Mouse (Mus musculus) forebrain, embryonic 14.5 days (tissue): ENCODE results near the gene Elp4. TPM values are rescaled to one million over a fixed set of nuclear protein-coding genes. Genes with fewer than 3 reads are reported as not detected.
A peak's percentile ranks its signal among the peaks of the same experiment; 100 is the strongest.

ENCODE experiments used
- ATAC-seq: fragments of 200-750 bp; cut with Nextera tagmentation; 2 replicates; pipeline ENCODE4 v1.8.0; 2017; ENCODE audit warnings: mild to moderate bottlenecking, moderate library complexity
- DNase-seq: peaks from one replicate; pipeline ENCODE4 v3.0.0-alpha.2; 2015; ENCODE audit warnings: low spot score
- H3K27ac ChIP-seq: fragments of 300-500 bp; sonication (generic); 2 replicates; pipeline ENCODE4 v1.5.1; 2014; ENCODE audit warnings: low read depth, mild to moderate bottlenecking, control low read depth, low read length, moderate library complexity
- H3K27me3 ChIP-seq: fragments of 300-500 bp; sonication (generic); replicated peaks from 2 replicates; pipeline ENCODE4 v1.6.1; 2014; ENCODE audit warnings: low read length, control low read depth, mixed read lengths; ENCODE audit not compliant: control insufficient read depth, insufficient read depth
- H3K36me3 ChIP-seq: fragments of 300-500 bp; sonication (generic); 2 replicates; pipeline ENCODE4 v1.6.1; 2014; ENCODE audit warnings: low read length, control low read depth; ENCODE audit not compliant: control insufficient read depth, insufficient read depth
- H3K4me1 ChIP-seq: fragments of 300-500 bp; sonication (generic); 2 replicates; pipeline ENCODE4 v1.6.1; 2014; ENCODE audit warnings: antibody characterized with exemption, low read length, control low read depth; ENCODE audit not compliant: control insufficient read depth, insufficient read depth
- H3K4me2 ChIP-seq: fragments of 300-500 bp; sonication (generic); 2 replicates; pipeline ENCODE4 v1.6.1; 2014; ENCODE audit warnings: mild to moderate bottlenecking, control low read depth, low read length
- H3K4me3 ChIP-seq: fragments of 300-500 bp; sonication (generic); 2 replicates; pipeline ENCODE4 v1.5.1; 2014; ENCODE audit warnings: low read depth, low read length, control low read depth
- H3K9ac ChIP-seq: fragments of 300-500 bp; sonication (generic); 2 replicates; pipeline ENCODE4 v1.6.1; 2014; ENCODE audit warnings: mild to moderate bottlenecking, low read length, control low read depth, moderate library complexity
- H3K9me3 ChIP-seq: fragments of 300-500 bp; sonication (generic); replicated peaks from 2 replicates; pipeline ENCODE4 v1.6.1; 2016; ENCODE audit warnings: low read length, control low read depth, mixed read lengths; ENCODE audit not compliant: control insufficient read depth
- WGBS: fragments of 180-500 bp; shearing (Covaris S2); extraction: QIAGEN DNeasy Blood & Tissue Kit; methylation state at CpG from one replicate; pipeline ENCODE4 v1.1.7; 2014; 5-methylcytosine and 5-hydroxymethylcytosine counted together
- polyA plus RNA-seq: library from polyadenylated mRNA; unstranded; fragments of >200 nt; fragmentation: Nextera tagmentation; extraction: Ambion mirVana; gene quantifications from 2 replicates; pipeline ENCODE4 v1.2.1, GENCODE M21; 2014

Elp4 gene
- polyA plus RNA-seq, 1 experiment from 2014 or later = 45.5 TPM

DNA sequence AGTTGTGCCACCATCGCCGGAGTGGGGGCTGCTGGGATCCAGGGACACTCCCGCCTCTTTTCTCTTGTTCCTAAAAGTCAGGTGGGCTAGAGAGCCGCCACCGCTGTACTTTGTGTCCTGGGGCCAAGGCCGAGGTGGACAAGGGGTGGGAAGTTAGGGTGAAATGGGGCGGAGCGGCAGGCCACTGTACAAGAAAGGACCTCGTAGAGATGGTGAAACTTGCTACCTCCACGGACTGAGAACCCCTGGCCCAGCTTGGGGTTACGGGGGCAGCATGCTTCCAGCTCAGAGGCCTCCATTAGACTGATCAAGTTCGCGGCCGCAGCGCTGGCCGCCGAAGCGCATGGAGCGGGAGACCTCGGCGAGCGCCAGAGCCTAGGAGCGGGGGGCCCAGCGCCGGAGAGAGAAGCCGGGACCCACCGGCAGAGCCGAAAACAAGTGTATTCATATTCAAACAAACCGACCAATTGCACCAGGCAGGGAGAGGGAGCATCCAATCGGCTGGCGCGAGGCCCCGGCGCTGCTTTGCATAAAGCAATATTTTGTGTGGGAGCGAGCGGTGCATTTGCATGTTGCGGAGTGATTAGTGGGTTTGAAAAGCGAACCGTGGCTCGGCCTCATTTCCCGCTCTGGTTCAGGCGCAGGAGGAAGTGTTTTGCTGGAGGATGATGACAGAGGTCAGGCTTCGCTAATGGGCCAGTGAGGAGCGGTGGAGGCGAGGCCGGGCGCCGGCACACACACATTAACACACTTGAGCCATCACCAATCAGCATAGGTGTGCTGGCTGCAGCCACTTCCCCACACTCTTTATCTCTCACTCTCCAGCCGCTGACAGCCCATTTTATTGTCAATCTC lies 229.3 kb downstream of the Elp4 start:
- Histone ChIP-seq H3K4me1 (peaks cover 21% of the 10 kb centered on the region), H3K27me3 (peaks cover 29% of the 10 kb centered on the region), H3K9me3 (no peaks in the 10 kb centered on the region), H3K4me2 (peak overlapping the region; percentile 66), H3K27ac (peak overlapping the region; percentile 91), H3K9ac (peak overlapping the region; percentile 96), H3K36me3 (no peaks in the 10 kb centered on the region), H3K4me3 (peak overlapping the region; percentile 67)
- DNase-seq = peak; percentile 98
- under 1% methylated on average over 49 of the region's 49 CpGs for WGBS
- ATAC-seq = peak; percentile 87

DNA sequence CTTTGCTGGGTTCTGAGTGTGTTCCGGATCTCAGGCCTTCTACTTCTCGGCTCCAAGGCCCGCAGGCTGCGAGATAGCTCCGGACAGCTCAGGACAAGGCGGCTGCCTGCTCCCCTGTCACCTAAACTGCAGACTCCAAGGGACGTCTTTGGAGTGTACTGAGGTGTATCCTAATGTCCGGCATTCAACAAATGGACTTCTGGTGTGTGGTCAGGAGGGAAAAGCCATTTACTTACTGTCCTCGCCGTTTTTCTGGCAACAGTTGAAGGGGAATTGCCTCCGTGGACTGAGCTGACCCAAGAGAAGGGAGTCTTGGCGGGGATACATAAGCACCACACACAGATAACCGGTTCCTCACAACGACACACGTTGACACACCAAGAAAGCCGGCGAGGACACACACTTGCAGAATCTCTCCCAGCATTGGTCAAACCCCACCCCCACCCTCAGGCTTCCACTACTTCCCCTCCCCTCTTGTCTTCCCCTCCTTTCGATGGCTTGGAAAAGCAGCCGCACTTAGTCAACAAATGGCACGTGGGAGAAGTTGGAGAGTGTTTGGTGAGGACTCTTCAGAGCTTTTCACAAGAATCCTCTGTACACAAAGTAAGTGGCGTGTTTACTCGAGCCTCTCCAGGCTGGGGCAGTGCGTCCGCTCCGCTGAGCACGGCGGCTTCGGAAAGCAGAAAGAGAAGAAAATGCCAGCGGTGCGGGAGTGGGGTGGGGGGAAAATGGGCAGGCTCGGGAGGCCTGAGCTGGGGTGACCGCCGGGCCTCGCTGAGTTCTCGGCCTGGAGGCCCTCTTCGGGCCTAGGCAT lies 230.1 kb downstream of the Elp4 start:
- ATAC-seq (peak; percentile 4; the same call in 1 of the 2 replicates), DNase-seq (peak; percentile 64)
- 3% methylated on average over 35 of the region's 36 CpGs for WGBS
- Histone ChIP-seq H3K4me1 (peaks cover 26% of the 10 kb centered on the region), H3K4me3 (peak overlapping the region; percentile 67), H3K36me3 (no peaks in the 10 kb centered on the region), H3K27ac (peak overlapping the region; percentile 91), H3K4me2 (peak overlapping the region; percentile 66), H3K27me3 (peaks cover 29% of the 10 kb centered on the region), H3K9me3 (no peaks in the 10 kb centered on the region), H3K9ac (peak overlapping the region; percentile 96)

GRCm38 (mm10) chr2:105673631-105674060 lies 230.7 kb downstream of the Elp4 start:
- H3K36me3 ChIP-seq = no peaks in the 10 kb centered on the region
- peaks cover 29% of the 10 kb centered on the region for H3K27me3 ChIP-seq
- H3K4me3 ChIP-seq = peak overlapping the region; percentile 67
- no peak for ATAC-seq
- peak; percentile 41 for DNase-seq
- H3K4me2 ChIP-seq = peak overlapping the region; percentile 66
- 5% methylated on average over 10 of the region's 10 CpGs for WGBS
- H3K4me1 ChIP-seq = peaks cover 25% of the 10 kb centered on the region
- peak overlapping the region; percentile 96 for H3K9ac ChIP-seq
- H3K9me3 ChIP-seq = no peaks in the 10 kb centered on the region
- peak overlapping the region; percentile 91 for H3K27ac ChIP-seq

GRCm38 (mm10) chr2:105673054-105673453 lies 231.3 kb downstream of the Elp4 start:
- DNase-seq (peak; percentile 89), ATAC-seq (peak; percentile 21; the same call in 1 of the 2 replicates)
- Histone ChIP-seq H3K27ac (peak overlapping the region; percentile 91), H3K4me3 (peak overlapping the region; percentile 67), H3K4me1 (peaks cover 30% of the 10 kb centered on the region), H3K4me2 (peak overlapping the region; percentile 66), H3K27me3 (peaks cover 35% of the 10 kb centered on the region), H3K36me3 (no peaks in the 10 kb centered on the region), H3K9ac (peak overlapping the region; percentile 96), H3K9me3 (no peaks in the 10 kb centered on the region)
- under 1% methylated on average over 6 of the region's 6 CpGs for WGBS

DNA sequence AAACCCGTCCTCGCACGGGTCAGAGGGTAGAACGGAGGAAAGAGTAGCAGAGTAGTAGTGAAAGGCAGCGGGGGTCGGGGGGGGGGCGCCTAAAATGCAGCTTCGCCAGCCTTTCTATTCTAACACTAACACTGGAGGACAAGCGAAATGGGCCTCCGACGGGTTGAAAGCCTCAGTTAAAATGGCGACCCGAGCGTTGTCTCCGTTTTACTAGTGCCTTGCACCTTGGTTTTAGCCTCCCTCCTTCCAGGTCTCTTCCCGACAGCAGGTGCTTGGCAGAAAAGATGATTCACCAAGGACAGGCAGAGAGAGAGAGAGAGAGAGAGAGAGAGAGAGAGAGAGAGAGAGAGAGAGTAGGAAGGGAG lies 231.8 kb downstream of the Elp4 start:
- peaks cover 38% of the 10 kb centered on the region for H3K27me3 ChIP-seq
- H3K9me3 ChIP-seq = no peaks in the 10 kb centered on the region
- WGBS = 3% methylated on average over 16 of the region's 16 CpGs
- no peaks in the 10 kb centered on the region for H3K36me3 ChIP-seq
- peaks cover 32% of the 10 kb centered on the region for H3K4me1 ChIP-seq
- peak overlapping the region; percentile 91 for H3K27ac ChIP-seq
- H3K4me3 ChIP-seq = peak overlapping the region; percentile 67
- H3K9ac ChIP-seq = peak overlapping the region; percentile 96
- H3K4me2 ChIP-seq = peak overlapping the region; percentile 66
- no peak for ATAC-seq
- peak; percentile 56 for DNase-seq

- 3% methylated on average over 25 of the region's 25 CpGs for WGBS
These were observed 232.4 kb downstream of the Elp4 start for GRCm38 (mm10) chr2:105671798-105672595.

GRCm38 (mm10) chr2:105671116-105671797 lies 233.1 kb downstream of the Elp4 start:
- Histone ChIP-seq H3K36me3 (no peaks in the 10 kb centered on the region), H3K4me3 (peak overlapping the region; percentile 67), H3K9me3 (no peaks in the 10 kb centered on the region), H3K4me1 (peaks cover 32% of the 10 kb centered on the region), H3K27me3 (peaks cover 47% of the 10 kb centered on the region), H3K27ac (peak overlapping the region; percentile 91), H3K4me2 (peak overlapping the region; percentile 66), H3K9ac (peak overlapping the region; percentile 96)
- DNase-seq (peak; percentile 46), ATAC-seq (no peak)
- WGBS = 8% methylated on average over 9 of the region's 9 CpGs

More at GRCm38 (mm10) chr2:105671798-105672595, 232.4 kb downstream of the Elp4 start:
- Histone ChIP-seq H3K4me1 (peaks cover 32% of the 10 kb centered on the region), H3K27ac (peak overlapping the region; percentile 91), H3K4me2 (peak overlapping the region; percentile 66), H3K9me3 (no peaks in the 10 kb centered on the region), H3K36me3 (no peaks in the 10 kb centered on the region), H3K4me3 (peak overlapping the region; percentile 67), H3K9ac (peak overlapping the region; percentile 96), H3K27me3 (peaks cover 42% of the 10 kb centered on the region)
- no peak for ATAC-seq
- peak; percentile 58 for DNase-seq

- DNase-seq (no peak), ATAC-seq (no peak)
- no peaks in the 10 kb centered on the region for H3K36me3 ChIP-seq
- peak overlapping the region; percentile 66 for H3K4me2 ChIP-seq
- 6% methylated on average over 6 of the region's 6 CpGs for WGBS
- H3K9ac ChIP-seq = peak overlapping the region; percentile 96; the same call in 1 of the 2 replicates
- peaks cover 52% of the 10 kb centered on the region for H3K27me3 ChIP-seq
- no peaks in the 10 kb centered on the region for H3K9me3 ChIP-seq
- peak overlapping the region; percentile 2; the same call in 1 of the 2 replicates for H3K27ac ChIP-seq
- H3K4me1 ChIP-seq = peaks cover 32% of the 10 kb centered on the region
- H3K4me3 ChIP-seq = peak overlapping the region; percentile 67
These were observed 233.7 kb downstream of the Elp4 start for GRCm38 (mm10) chr2:105670731-105671095.
